Mouse (Mus musculus): Measurements from ENCODE around the gene Sstr3.

DNA sequence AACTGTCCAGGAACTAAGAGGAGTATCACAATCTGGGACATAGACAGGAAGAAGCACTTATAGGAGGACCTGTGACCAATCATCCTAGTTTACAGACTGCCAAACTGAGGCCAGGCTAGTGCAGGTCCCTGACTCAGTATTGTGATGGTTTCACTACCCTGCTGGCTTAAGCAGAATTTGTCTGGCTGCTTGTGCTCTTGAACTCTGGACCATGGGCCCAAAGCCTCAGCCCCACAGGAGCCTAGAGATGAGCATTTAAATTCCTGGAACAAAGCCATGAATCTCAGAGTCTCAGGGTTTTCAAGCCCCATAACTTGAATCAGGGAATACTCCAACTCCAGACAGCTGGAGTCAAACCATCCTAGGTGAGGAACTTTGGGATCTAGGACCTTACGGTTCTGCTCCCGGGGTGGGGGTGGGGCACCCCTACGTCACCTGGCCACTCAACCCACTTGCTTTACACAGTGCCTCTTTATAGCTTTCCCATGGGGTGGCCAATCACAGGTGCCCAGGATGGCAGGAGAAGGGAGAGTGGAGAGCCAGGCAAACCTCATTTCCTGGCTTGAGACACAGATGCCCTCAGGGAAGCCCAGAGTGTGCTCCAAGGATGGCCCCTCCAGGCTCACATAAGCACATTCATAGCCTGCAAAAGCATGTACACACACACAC, 2.3 kb downstream of the Sstr3 start:
- no peak for TF ChIP-seq CTCF (IDR thresholded peaks at IDR 0.05; ENCODE audit: low read depth)
- TF ChIP-seq EP300 (IDR thresholded peaks at IDR 0.05; ENCODE audit: low read depth), result no peak
